ENCODE assay signal across 31 mouse cellular contexts in the genomic region with DNA sequence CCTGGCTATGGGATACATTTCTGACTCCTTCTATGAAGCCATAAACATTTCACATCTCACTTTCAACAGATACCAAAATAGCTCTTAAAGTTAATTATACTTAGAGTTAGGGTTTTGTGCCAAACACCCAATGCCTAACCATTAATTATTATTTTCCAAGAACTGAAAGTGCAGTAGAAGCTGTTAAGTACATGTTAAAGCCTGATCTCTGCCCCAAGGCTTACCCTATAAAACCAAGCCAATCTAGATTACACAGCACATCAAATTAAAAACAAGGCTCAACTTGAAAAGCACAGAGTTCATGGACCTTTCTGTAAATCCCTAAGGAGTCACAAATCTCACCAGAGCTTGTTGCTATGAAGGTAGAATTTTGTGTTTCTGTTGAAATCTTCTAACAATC. TPM values are rescaled to one million over a fixed set of nuclear protein-coding genes. Genes with fewer than 3 reads are reported as not detected.
DNase-seq lines count a peak whose midpoint lies in the region; ATAC-seq and TF ChIP-seq lines count a peak whose summit lies in the region.
"Had no signal": no experiment of that assay in that cellular context is flagged by ENCODE, and none has a peak within 500 bp of the region (broad histone marks: within the 10 kb centered on the region; RNA-seq: fewer than 3 reads in every experiment).

No protein-coding gene starts in this region.

- no peak overlapping the region for H3K4me2 ChIP-seq in kidney, embryonic 14.5 days (replicated peaks; ENCODE audit: low read depth, low read length)
- H3K4me2 ChIP-seq: forebrain, embryonic 12.5 days; forebrain, embryonic 15.5 days; heart, embryonic 12.5 days; heart, embryonic 15.5 days; hindbrain, embryonic 12.5 days; hindbrain, embryonic 15.5 days had no signal

- ATAC-seq in kidney, embryonic 14.5 days (ENCODE audit: low FRiP score, low TSS enrichment) = no peak
- ATAC-seq: forebrain, embryonic 15.5 days; Patski had no signal

- peaks cover 3% of the 10 kb centered on the region; the same call in 1 of the 2 replicates for H3K4me1 ChIP-seq in kidney, adult 2 months (ENCODE audit: control insufficient read depth, insufficient read depth, low read length)
- no peaks in the 10 kb centered on the region for H3K4me1 ChIP-seq in kidney, embryonic 14.5 days (ENCODE audit: control insufficient read depth, insufficient read depth, low read length)
- H3K4me1 ChIP-seq: forebrain, embryonic 12.5 days; forebrain, embryonic 15.5 days; heart, embryonic 12.5 days; heart, embryonic 15.5 days; hindbrain, embryonic 12.5 days; hindbrain, embryonic 15.5 days had no signal

- no peak for TF ChIP-seq POLR2A in kidney, adult 2 months (IDR thresholded peaks at IDR 0.05; ENCODE audit: low read depth, low read length)

- no peaks in the 10 kb centered on the region for H3K36me3 ChIP-seq in kidney, adult 2 months (ENCODE audit: control insufficient read depth, insufficient read depth, low read length)
- no peaks in the 10 kb centered on the region for H3K36me3 ChIP-seq in kidney, embryonic 14.5 days (ENCODE audit: control insufficient read depth, insufficient read depth, low read length)
- H3K36me3 ChIP-seq: forebrain, embryonic 12.5 days; forebrain, embryonic 15.5 days; G1E; heart, embryonic 12.5 days; heart, embryonic 15.5 days; hindbrain, embryonic 12.5 days; hindbrain, embryonic 15.5 days had no signal

- H3K4me3 ChIP-seq in kidney, adult 2 months (ENCODE audit: insufficient read depth, low read depth, low read length) = no peak overlapping the region
- no peak overlapping the region for H3K4me3 ChIP-seq in kidney, embryonic 14.5 days (ENCODE audit: low read length)
- H3K4me3 ChIP-seq: forebrain, embryonic 12.5 days; forebrain, embryonic 15.5 days; heart, embryonic 12.5 days; heart, embryonic 15.5 days; hindbrain, embryonic 12.5 days; hindbrain, embryonic 15.5 days had no signal

- TF ChIP-seq CTCF in kidney, adult 2 months (conservative IDR thresholded peaks at IDR 0.05; ENCODE audit: insufficient read depth, insufficient read length, low read depth, low read length) = no peak

- peak overlapping the region; percentile 82 for H3K27ac ChIP-seq in kidney, adult 2 months (ENCODE audit: insufficient read depth, low read depth, low read length)
- no peak overlapping the region for H3K27ac ChIP-seq in kidney, embryonic 14.5 days (ENCODE audit: low read depth, low read length)
- H3K27ac ChIP-seq: forebrain, embryonic 12.5 days; forebrain, embryonic 15.5 days; heart, embryonic 15.5 days; hindbrain, embryonic 12.5 days; hindbrain, embryonic 15.5 days had no signal

- H3K9ac ChIP-seq in kidney, embryonic 14.5 days (ENCODE audit: low read depth, low read length) = no peak overlapping the region
- H3K9ac ChIP-seq: forebrain, embryonic 12.5 days; forebrain, embryonic 15.5 days; heart, embryonic 12.5 days; heart, embryonic 15.5 days; hindbrain, embryonic 12.5 days; hindbrain, embryonic 15.5 days had no signal

- H3K27me3 ChIP-seq in kidney, adult 2 months (replicated peaks; ENCODE audit: control insufficient read depth, insufficient read depth, low read length) = no peaks in the 10 kb centered on the region
- H3K27me3 ChIP-seq in kidney, embryonic 14.5 days (ENCODE audit: control insufficient read depth, insufficient read depth, low read length) = no peaks in the 10 kb centered on the region
- H3K27me3 ChIP-seq: CH12.LX; forebrain, embryonic 12.5 days; forebrain, embryonic 15.5 days; heart, embryonic 12.5 days; heart, embryonic 15.5 days; hindbrain, embryonic 12.5 days; hindbrain, embryonic 15.5 days; Patski had no signal

- no peaks in the 10 kb centered on the region for H3K9me3 ChIP-seq in kidney, embryonic 14.5 days (ENCODE audit: control insufficient read depth, low read length)
- H3K9me3 ChIP-seq: forebrain, embryonic 12.5 days; forebrain, embryonic 15.5 days; G1E; heart, embryonic 12.5 days; heart, embryonic 15.5 days; hindbrain, embryonic 12.5 days; hindbrain, embryonic 15.5 days had no signal

- DNase-seq in kidney, adult 2 months = peak; percentile 81
- no peak for DNase-seq in kidney, adult 11 months
- peak; percentile 32 for DNase-seq in kidney, postnatal 14 days
- peak; percentile 88 for DNase-seq in fat pad, adult 2 months (ENCODE audit: extremely low read depth, low read depth, low spot score)
- peak; percentile 77 for DNase-seq in gonadal fat pad, adult 2 months (ENCODE audit: low read depth)
- no peak for DNase-seq in gastrocnemius, postnatal 4 days (ENCODE audit: low spot score in 2 of 2)
- DNase-seq: adrenal gland, postnatal 10 days; adrenal gland, postnatal 36 days; B cell, adult 2 months; cerebellum, adult 18-20 months; cerebellum, adult 9-10 months; cerebellum, postnatal 14 days; gastrocnemius, postnatal 10 days; gastrocnemius, postnatal 36 days; heart, adult 18-20 months had no signal

RNA-seq across cellular contexts. Expression of a gene that starts 10.1 kb away (rescaled TPM):
- polyA plus RNA-seq in kidney, adult 2 months (2012; rRNA removed) = 29.5 and 35.4 TPM in 2 replicates
- 33.0 and 46.8 TPM in 2 replicates for polyA plus RNA-seq in kidney, embryonic 14.5 days (2014; fragmentation: Nextera tagmentation; extraction: Ambion mirVana)
- 27.5 and 31.3 TPM in 2 replicates for polyA plus RNA-seq in gonadal fat pad, adult 2 months (2012; rRNA removed)
- total RNA-seq in gastrocnemius, postnatal 4 days (2021) = 10 to 100 TPM; 34.2 to 36.5 TPM

RNA-seq across cellular contexts. Expression of a gene that starts 10.4 kb away (rescaled TPM):
- not detected in 2 replicates for polyA plus RNA-seq in kidney, adult 2 months (2012; rRNA removed)
- polyA plus RNA-seq in kidney, embryonic 14.5 days (2014; fragmentation: Nextera tagmentation; extraction: Ambion mirVana) = not detected in 2 replicates
- not detected in 2 replicates for polyA plus RNA-seq in gonadal fat pad, adult 2 months (2012; rRNA removed)
- not detected for total RNA-seq in gastrocnemius, postnatal 4 days (2021)
- total RNA-seq: adrenal gland, adult 18-20 months; adrenal gland, postnatal 10 days; adrenal gland, postnatal 36 days; CH12.LX; G1E; gastrocnemius, adult 18-20 months; gastrocnemius, postnatal 10 days; gastrocnemius, postnatal 36 days; heart, adult 18-20 months; heart, postnatal 25 days; hematopoietic stem cell, adult 5-6 weeks had no signal
- polyA plus RNA-seq: embryonic facial prominence, embryonic 11.5 days; embryonic facial prominence, embryonic 14.5 days; forebrain, embryonic 12.5 days; forebrain, embryonic 15.5 days; G1E; heart, embryonic 12.5 days; heart, embryonic 15.5 days; hindbrain, embryonic 12.5 days; hindbrain, embryonic 15.5 days; Patski had no signal

Comparison
In these comparisons a context has a peak if more than half of its experiments do, and no peak if none do; other contexts are left out.
1. DNase-seq: peak in kidney, adult 2 months (single experiment), kidney, postnatal 14 days (single experiment), fat pad, adult 2 months (single experiment) and gonadal fat pad, adult 2 months (single experiment); none in kidney, adult 11 months (single experiment) and gastrocnemius, postnatal 4 days (0 of 2).